Mouse (Mus musculus): ENCODE data around the gene Fhl2. TPM values are rescaled to one million over a fixed set of nuclear protein-coding genes. Genes with fewer than 3 reads are reported as not detected.
A peak's percentile ranks its signal among the peaks of the same experiment; 100 is the strongest.
"Not testable (repeated sequence)": the region's sequence is repeated elsewhere in the genome, so short reads cannot be mapped to it uniquely, and the experiment has no call there.

The Fhl2 gene
- total RNA-seq, 2 experiments from 2014 or later = 1.7 TPM; not detected in 1

DNA sequence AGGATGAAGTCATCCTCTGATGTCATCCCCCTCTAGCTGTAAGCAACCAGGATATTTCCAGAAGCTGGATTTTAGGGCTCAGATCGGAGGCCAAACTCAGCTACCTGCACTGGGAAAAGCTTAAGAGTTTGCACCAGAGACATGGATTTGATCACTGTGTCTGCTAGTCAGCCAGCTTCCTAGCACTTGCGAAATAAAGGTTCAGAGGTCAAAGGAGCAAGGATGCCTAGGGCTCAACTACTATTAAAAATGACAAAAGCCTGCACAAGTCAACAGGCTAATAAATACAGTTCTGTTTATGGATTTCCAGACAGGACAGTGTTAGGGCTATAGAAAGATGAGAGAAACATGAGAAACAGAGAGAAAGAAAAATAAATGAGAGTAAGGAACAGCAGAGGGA lies 38.9 kb downstream of the Fhl2 start:
- no peak for ATAC-seq (replicated peaks; ENCODE audit: low FRiP score, poor library complexity, severe bottlenecking)

GRCm38 (mm10) chr1:43154491-43154890 lies 42.3 kb downstream of the Fhl2 start:
- no peak for ATAC-seq (replicated peaks; ENCODE audit: low FRiP score, poor library complexity, severe bottlenecking)

- ATAC-seq (replicated peaks; ENCODE audit: low FRiP score, poor library complexity, severe bottlenecking) = no peak
These were observed 43.2 kb downstream of the Fhl2 start for GRCm38 (mm10) chr1:43153538-43153937.

- no peak for ATAC-seq (replicated peaks; ENCODE audit: low FRiP score, poor library complexity, severe bottlenecking)
These were observed 44.2 kb downstream of the Fhl2 start for GRCm38 (mm10) chr1:43152626-43153025.

- ATAC-seq (replicated peaks; ENCODE audit: low FRiP score, poor library complexity, severe bottlenecking) = no peak
These were observed 46.6 kb downstream of the Fhl2 start for GRCm38 (mm10) chr1:43150225-43150624.

GRCm38 (mm10) chr1:43147474-43147873 lies 49.3 kb downstream of the Fhl2 start:
- ATAC-seq (replicated peaks; ENCODE audit: low FRiP score, poor library complexity, severe bottlenecking) = no peak

- no peak for ATAC-seq (replicated peaks; ENCODE audit: low FRiP score, poor library complexity, severe bottlenecking)
These were observed 51.4 kb downstream of the Fhl2 start for GRCm38 (mm10) chr1:43145388-43145787.

DNA sequence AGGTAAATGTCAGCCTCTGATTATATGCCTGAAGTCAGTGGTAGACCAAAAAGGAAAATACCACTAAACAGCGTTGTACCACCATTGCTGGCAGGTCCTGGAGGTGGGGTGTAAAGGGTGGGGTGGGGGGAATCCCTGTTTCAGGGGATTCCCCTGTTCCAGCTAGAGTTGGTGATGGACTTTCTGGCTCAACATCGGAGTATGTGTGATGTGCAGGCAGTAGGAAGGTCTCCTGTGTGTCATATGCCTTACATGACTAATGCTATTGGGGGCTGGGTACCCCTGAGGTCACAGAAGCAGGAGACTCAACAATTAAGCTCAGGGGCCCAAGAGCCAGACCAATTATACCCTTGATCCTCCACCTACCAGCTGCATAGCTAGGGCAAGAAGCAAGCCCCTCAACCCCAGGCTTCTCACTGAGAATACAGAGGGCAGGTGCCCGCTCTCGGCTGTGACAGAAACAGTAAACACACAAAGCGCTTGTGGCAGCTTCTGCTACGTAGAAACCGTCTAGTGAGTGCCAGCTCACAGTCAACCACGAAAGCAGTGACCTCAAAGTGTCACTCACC lies 52.4 kb downstream of the Fhl2 start:
- ATAC-seq (replicated peaks; ENCODE audit: low FRiP score, poor library complexity, severe bottlenecking) = no peak

- no peak for ATAC-seq (replicated peaks; ENCODE audit: low FRiP score, poor library complexity, severe bottlenecking)
These were observed 53.0 kb downstream of the Fhl2 start for GRCm38 (mm10) chr1:43143791-43144190.

- ATAC-seq (replicated peaks; ENCODE audit: low FRiP score, poor library complexity, severe bottlenecking) = no peak
These were observed 53.5 kb downstream of the Fhl2 start for GRCm38 (mm10) chr1:43143284-43143683.

DNA sequence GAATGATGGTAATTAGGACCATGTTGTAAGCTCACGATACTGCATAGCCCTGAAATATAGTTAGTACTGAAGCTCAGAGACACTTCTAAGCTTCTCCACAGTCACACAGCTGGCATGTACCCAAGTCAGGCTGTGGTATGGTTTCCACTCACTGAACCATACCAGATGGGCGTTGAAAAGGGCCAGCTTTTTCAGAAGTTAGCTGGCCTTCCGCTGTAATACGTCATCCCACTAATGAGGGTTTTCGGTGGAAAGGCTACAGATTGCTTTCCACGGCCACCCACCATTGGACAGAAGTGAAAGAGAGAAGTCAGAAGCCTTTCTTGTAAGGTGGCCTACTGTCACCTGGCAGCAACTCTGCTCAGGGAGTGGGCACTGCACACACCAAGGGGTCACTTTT lies 53.9 kb downstream of the Fhl2 start:
- no peak for ATAC-seq (replicated peaks; ENCODE audit: low FRiP score, poor library complexity, severe bottlenecking)

- no peak for ATAC-seq (replicated peaks; ENCODE audit: low FRiP score, poor library complexity, severe bottlenecking)
These were observed 55.2 kb downstream of the Fhl2 start for GRCm38 (mm10) chr1:43141555-43141961.

GRCm38 (mm10) chr1:43139587-43140266 lies 57.1 kb downstream of the Fhl2 start:
- peak; percentile 77 for ATAC-seq (replicated peaks; ENCODE audit: low FRiP score, poor library complexity, severe bottlenecking)

GRCm38 (mm10) chr1:43138268-43138812 lies 58.4 kb downstream of the Fhl2 start:
- no peak for ATAC-seq (replicated peaks; ENCODE audit: low FRiP score, poor library complexity, severe bottlenecking)

DNA sequence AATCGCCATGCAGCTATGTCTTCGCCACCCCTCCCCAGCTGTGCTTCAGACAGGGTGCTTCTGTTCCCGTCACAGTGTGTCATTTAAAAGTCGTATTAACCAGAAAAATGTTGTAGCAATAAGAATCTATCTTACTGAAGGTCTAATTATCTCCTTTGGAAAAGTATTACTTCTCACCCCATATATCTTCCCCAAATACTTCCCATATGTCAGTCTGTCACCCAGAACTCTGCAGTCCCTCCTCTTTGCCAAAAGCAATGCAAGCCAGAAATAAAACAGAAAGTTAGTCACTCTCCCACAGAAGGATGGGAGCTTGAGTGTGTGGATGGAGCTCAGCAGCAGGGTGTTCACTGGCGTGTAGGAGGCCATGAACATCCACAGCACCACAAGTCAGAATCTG lies 59.5 kb downstream of the Fhl2 start:
- ATAC-seq (replicated peaks; ENCODE audit: low FRiP score, poor library complexity, severe bottlenecking) = no peak

DNA sequence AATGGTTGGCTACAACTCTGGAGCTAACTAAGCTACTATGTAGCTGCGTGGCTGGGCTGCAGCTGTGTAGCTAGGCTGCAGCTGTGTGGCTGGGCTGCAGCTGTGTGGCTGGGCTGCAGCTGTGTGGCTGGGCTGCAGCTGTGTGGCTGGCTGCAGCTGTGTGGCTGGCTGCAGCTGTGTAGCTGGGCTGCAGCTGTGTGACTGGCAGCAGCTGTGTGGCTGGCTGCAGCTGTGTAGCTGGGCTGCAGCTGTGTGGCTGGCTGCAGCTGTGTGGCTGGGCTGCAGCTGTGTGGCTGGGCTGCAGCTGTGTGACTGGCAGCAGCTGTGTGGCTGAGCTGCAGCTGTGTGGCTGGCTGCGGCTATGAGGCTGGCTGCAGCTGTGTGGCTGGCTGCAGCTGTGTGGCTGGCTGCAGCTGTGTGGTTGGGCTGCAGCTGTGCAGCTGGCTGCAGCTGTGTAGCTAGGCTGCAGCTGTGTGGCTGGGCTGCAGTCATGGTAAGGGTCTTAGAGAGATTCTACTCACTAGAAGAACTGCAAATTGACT lies 60.2 kb downstream of the Fhl2 start:
- not testable (repeated sequence) for ATAC-seq (replicated peaks; ENCODE audit: low FRiP score, poor library complexity, severe bottlenecking)

DNA sequence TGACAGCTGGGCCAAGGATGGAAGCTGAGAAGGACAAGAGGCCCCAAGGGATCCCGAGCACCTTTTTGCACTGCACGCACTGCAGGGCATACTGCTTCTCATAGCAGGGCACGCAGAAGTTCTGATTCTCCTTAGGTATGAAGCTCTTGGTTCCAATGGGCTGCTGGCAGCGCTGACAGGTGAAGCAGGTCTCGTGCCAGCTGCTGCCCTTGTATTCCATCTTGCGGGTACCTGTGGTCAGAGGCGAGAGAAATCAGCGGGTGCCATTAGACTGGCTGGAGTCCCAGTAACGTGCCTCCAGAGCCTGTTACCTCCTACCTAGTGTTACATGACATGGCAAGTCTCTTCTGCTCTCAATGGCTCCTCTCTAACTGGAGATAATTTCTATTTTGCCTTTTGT lies 65.2 kb downstream of the Fhl2 start:
- no peak for ATAC-seq (replicated peaks; ENCODE audit: low FRiP score, poor library complexity, severe bottlenecking)

DNA sequence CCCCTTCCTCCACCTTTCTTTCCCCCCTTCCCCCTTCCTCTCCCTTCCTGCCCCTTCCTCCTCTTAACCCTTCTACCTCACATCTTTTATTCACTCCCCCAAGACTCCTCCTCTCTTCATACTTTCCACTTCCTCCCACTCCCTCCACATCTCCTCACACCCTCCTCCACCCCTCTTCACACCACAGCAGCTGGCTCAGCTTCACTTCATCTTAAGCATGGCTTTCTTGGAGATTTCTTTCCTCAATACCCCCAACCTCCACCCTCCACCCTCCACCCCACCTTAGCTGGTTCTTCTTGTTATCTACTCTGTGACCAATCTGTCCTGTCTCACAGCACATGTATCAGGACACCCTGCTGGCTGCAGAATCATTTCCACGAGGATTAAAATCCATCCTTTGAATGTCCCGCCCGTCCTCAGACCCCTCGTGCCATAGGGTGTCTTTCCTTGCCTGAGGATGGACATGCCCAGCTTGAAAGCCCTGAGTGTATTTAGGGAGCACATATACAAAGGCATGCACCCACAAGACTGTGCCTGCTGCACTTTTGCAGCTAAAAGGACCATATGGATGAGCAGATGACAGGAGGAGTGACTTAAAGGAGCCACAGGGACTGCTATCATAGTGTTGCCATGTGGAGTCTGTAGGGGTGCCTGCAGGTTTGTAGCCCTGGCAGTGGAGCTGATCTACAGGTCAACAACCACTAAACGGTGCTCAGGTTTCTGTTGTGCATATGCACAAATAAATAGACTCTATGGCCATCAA lies 66.4 kb downstream of the Fhl2 start:
- ATAC-seq (replicated peaks; ENCODE audit: low FRiP score, poor library complexity, severe bottlenecking) = no peak

GRCm38 (mm10) chr1:43127820-43128610 lies 68.8 kb downstream of the Fhl2 start:
- ATAC-seq (replicated peaks; ENCODE audit: low FRiP score, poor library complexity, severe bottlenecking) = no peak

- no peak for ATAC-seq (replicated peaks; ENCODE audit: low FRiP score, poor library complexity, severe bottlenecking)
These were observed 69.6 kb downstream of the Fhl2 start for GRCm38 (mm10) chr1:43127196-43127595.

All from erythroid progenitor cell, adult 5-6 weeks (primary cell).